Comparison of ENCODE assay signal across 9 mouse cellular contexts in the genomic region with DNA sequence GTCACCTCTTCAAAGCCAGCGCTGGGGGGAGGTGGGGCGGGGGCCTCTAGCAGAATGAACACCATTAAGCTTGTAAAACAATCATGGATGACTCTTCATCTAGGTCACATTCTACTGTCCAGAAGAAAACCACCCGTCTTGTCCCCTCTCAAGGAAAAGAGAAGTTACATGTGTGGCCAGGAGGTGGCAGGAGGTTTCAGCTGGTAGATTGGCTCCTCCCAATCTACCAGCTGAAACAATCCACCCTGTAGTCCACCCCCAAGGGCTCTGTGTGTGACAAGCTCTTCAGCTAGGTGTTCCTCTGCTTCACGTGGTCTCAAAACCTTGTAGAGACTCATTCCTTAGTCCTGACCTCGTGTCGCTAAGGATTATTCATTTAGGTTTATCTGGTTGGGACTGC. TPM values are rescaled to one million over a fixed set of nuclear protein-coding genes. Genes with fewer than 3 reads are reported as not detected.
DNase-seq lines count a peak whose midpoint lies in the region; ATAC-seq and TF ChIP-seq lines count a peak whose summit lies in the region.
"Had no signal": no experiment of that assay in that cellular context is flagged by ENCODE, and none has a peak within 500 bp of the region (broad histone marks: within the 10 kb centered on the region; RNA-seq: fewer than 3 reads in every experiment).

No protein-coding gene starts in this region.

- peaks cover 16% of the 10 kb centered on the region for H3K27me3 ChIP-seq in G1E (ENCODE audit: insufficient read depth, low read length)
- no peaks in the 10 kb centered on the region for H3K27me3 ChIP-seq in embryonic facial prominence, embryonic 14.5 days (replicated peaks; ENCODE audit: control insufficient read depth, insufficient read depth, low read length)
- H3K27me3 ChIP-seq: midbrain, embryonic 12.5 days had no signal

- no peak overlapping the region for H3K27ac ChIP-seq in embryonic facial prominence, embryonic 14.5 days (replicated peaks; ENCODE audit: low read depth, low read length)
- H3K27ac ChIP-seq: midbrain, embryonic 12.5 days had no signal

- DNase-seq in adrenal gland, adult (ENCODE audit: inconsistent age in 2 of 2, low spot score in 1 of 2), result peak; percentile 35 to 71
- DNase-seq in adrenal gland, adult 18-20 months (ENCODE audit: low spot score in 2 of 2), result no peak
- peak; percentile 13 to 54 for DNase-seq in layer of hippocampus, postnatal 14 days (ENCODE audit: low spot score in 2 of 2)
- no peak for DNase-seq in layer of hippocampus, adult 9-11 months
- DNase-seq in G1E (ENCODE audit: low spot score), result peak; percentile 59
- DNase-seq in embryonic facial prominence, embryonic 14.5 days (ENCODE audit: low spot score), result peak; percentile 33
- DNase-seq in naive thymus-derived CD4-positive, alpha-beta T cell, adult 2 months (ENCODE audit: low read depth), result peak; percentile 13

- peaks cover 2% of the 10 kb centered on the region; the same call in 1 of the 2 replicates for H3K4me1 ChIP-seq in G1E (ENCODE audit: insufficient read depth, low read depth, low read length)
- no peaks in the 10 kb centered on the region for H3K4me1 ChIP-seq in embryonic facial prominence, embryonic 14.5 days (ENCODE audit: control insufficient read depth, insufficient read depth, low read length)
- H3K4me1 ChIP-seq: midbrain, embryonic 12.5 days had no signal

- peaks cover 27% of the 10 kb centered on the region for H3K36me3 ChIP-seq in G1E (replicated peaks)
- H3K36me3 ChIP-seq in embryonic facial prominence, embryonic 14.5 days (ENCODE audit: control insufficient read depth, insufficient read depth, low read length), result peaks cover 20% of the 10 kb centered on the region

- TF ChIP-seq CTCF in G1E (IDR thresholded peaks at IDR 0.05; ENCODE audit: low read depth, low read length), result no peak

- H3K9me3 ChIP-seq in G1E (replicated peaks), result no peaks in the 10 kb centered on the region
- H3K9me3 ChIP-seq in embryonic facial prominence, embryonic 14.5 days (ENCODE audit: control insufficient read depth, low read length), result no peaks in the 10 kb centered on the region
- H3K9me3 ChIP-seq: midbrain, embryonic 12.5 days had no signal

- WGBS in embryonic facial prominence, embryonic 14.5 days, result 42% methylated on average over 6 of the region's 6 CpGs

- H3K4me2 ChIP-seq in embryonic facial prominence, embryonic 14.5 days (ENCODE audit: low read depth, low read length), result no peak overlapping the region
- H3K4me2 ChIP-seq: midbrain, embryonic 12.5 days had no signal

- no peak overlapping the region for H3K4me3 ChIP-seq in G1E (ENCODE audit: low read depth, low read length)
- H3K4me3 ChIP-seq in embryonic facial prominence, embryonic 14.5 days (ENCODE audit: low read depth, low read length), result no peak overlapping the region
- H3K4me3 ChIP-seq: midbrain, embryonic 12.5 days had no signal

- H3K9ac ChIP-seq in embryonic facial prominence, embryonic 14.5 days (ENCODE audit: low read depth, low read length), result no peak overlapping the region
- H3K9ac ChIP-seq: midbrain, embryonic 12.5 days had no signal

- ATAC-seq in G1E (ENCODE audit: extremely low read depth, insufficient number of reproducible peaks, low FRiP score, poor library complexity, severe bottlenecking), result no peak
- no peak for ATAC-seq in embryonic facial prominence, embryonic 14.5 days (ENCODE audit: low read depth)
- no peak; the same call in 1 of the 2 replicates for ATAC-seq in cerebellum, adult (ENCODE audit: insufficient number of reproducible peaks, low FRiP score, low TSS enrichment)

RNA-seq across cellular contexts. Expression of a gene that starts 12.9 kb away (rescaled TPM):
- total RNA-seq in adrenal gland, adult 18-20 months (2021), result 100 to 1,000 TPM; 186 to 276 TPM
- 100 to 1,000 TPM; 141 to 142 TPM for total RNA-seq in layer of hippocampus, postnatal 14 days (2021)
- 249 and 299 TPM in 2 replicates for total RNA-seq in G1E (2014; fragmentation: Nextera tagmentation)
- 412 and 469 TPM in 2 replicates for total RNA-seq in G1E (2017)
- polyA plus RNA-seq in G1E (2012), result 43.2 and 76.5 TPM in 2 replicates
- polyA plus RNA-seq in embryonic facial prominence, embryonic 14.5 days (2014; fragmentation: Nextera tagmentation; extraction: Ambion mirVana), result 263 and 284 TPM in 2 replicates

RNA-seq across cellular contexts. Expression of a gene that starts 13.0 kb away (rescaled TPM):
- 10 to 100 TPM in 1 of 2 experiments, 1 to 10 TPM in 1; 9.6 to 12.9 TPM for total RNA-seq in adrenal gland, adult 18-20 months (2021)
- 10 to 100 TPM in 1 of 2 experiments, 1 to 10 TPM in 1; 9.7 to 14.2 TPM for total RNA-seq in layer of hippocampus, postnatal 14 days (2021)
- 51.3 and 68.6 TPM in 2 replicates for total RNA-seq in G1E (2014; fragmentation: Nextera tagmentation)
- total RNA-seq in G1E (2017), result 112 and 115 TPM in 2 replicates
- polyA plus RNA-seq in G1E (2012), result 5.5 and 8.6 TPM in 2 replicates
- polyA plus RNA-seq in embryonic facial prominence, embryonic 14.5 days (2014; fragmentation: Nextera tagmentation; extraction: Ambion mirVana), result 22.1 and 22.6 TPM in 2 replicates

RNA-seq across cellular contexts. Expression of a gene that starts 13.1 kb away (rescaled TPM):
- total RNA-seq in adrenal gland, adult 18-20 months (2021), result not detected
- total RNA-seq in layer of hippocampus, postnatal 14 days (2021), result not detected
- total RNA-seq in G1E (2014; fragmentation: Nextera tagmentation) (not detected in 2 replicates), G1E (2017) (0.05 and 0.06 TPM in 2 replicates)
- polyA plus RNA-seq in G1E (2012), result not detected in 2 replicates
- polyA plus RNA-seq in embryonic facial prominence, embryonic 14.5 days (2014; fragmentation: Nextera tagmentation; extraction: Ambion mirVana), result 0.11 TPM in 1 of 2 replicates, not detected in the other
- polyA plus RNA-seq: midbrain, embryonic 12.5 days had no signal

RNA-seq across cellular contexts. Expression of a gene that starts 31.6 kb away (rescaled TPM):
- total RNA-seq in adrenal gland, adult 18-20 months (2021), result 10 to 100 TPM in 1 of 2 experiments, 1 to 10 TPM in 1; 10.0 to 15.8 TPM
- total RNA-seq in layer of hippocampus, postnatal 14 days (2021), result 1 to 10 TPM; 4.8 to 7.2 TPM
- total RNA-seq in G1E (2014; fragmentation: Nextera tagmentation) (16.9 and 20.0 TPM in 2 replicates), G1E (2017) (9.2 and 9.7 TPM in 2 replicates)
- 0.88 and 1.1 TPM in 2 replicates for polyA plus RNA-seq in G1E (2012)
- polyA plus RNA-seq in embryonic facial prominence, embryonic 14.5 days (2014; fragmentation: Nextera tagmentation; extraction: Ambion mirVana), result 9.6 TPM in 2 replicates

RNA-seq across cellular contexts. Expression of a gene that starts 36.9 kb away (rescaled TPM):
- 1 to 10 TPM; 3.9 to 6.2 TPM for total RNA-seq in adrenal gland, adult 18-20 months (2021)
- 10 to 100 TPM; 16.0 to 20.2 TPM for total RNA-seq in layer of hippocampus, postnatal 14 days (2021)
- total RNA-seq in G1E (2014; fragmentation: Nextera tagmentation) (8.6 and 10.2 TPM in 2 replicates), G1E (2017) (7.4 and 8.9 TPM in 2 replicates)
- 0.23 and 0.41 TPM in 2 replicates for polyA plus RNA-seq in G1E (2012)
- 5.3 and 7.2 TPM in 2 replicates for polyA plus RNA-seq in embryonic facial prominence, embryonic 14.5 days (2014; fragmentation: Nextera tagmentation; extraction: Ambion mirVana)

Comparison
In these comparisons a context has a peak if more than half of its experiments do, and no peak if none do; other contexts are left out.
1. DNase-seq: peak in adrenal gland, adult (2 of 2), layer of hippocampus, postnatal 14 days (2 of 2), G1E (single experiment), embryonic facial prominence, embryonic 14.5 days (single experiment) and naive thymus-derived CD4-positive, alpha-beta T cell, adult 2 months (single experiment); none in adrenal gland, adult 18-20 months (0 of 2) and layer of hippocampus, adult 9-11 months (single experiment).